Mouse (Mus musculus) liver, postnatal 0 days (tissue): ENCODE results near the gene Calml3.

ENCODE experiments used
- CTCF ChIP-seq: sonication (generic); IDR thresholded peaks from 2 replicates; pipeline ENCODE4 v1.5.1; 2016; ENCODE audit warnings: antibody characterized with exemption, low read depth
- EP300 ChIP-seq: IDR thresholded peaks from 2 replicates; pipeline ENCODE4 v1.6.1; 2016; ENCODE audit warnings: antibody characterized with exemption, low read depth, mild to moderate bottlenecking

DNA sequence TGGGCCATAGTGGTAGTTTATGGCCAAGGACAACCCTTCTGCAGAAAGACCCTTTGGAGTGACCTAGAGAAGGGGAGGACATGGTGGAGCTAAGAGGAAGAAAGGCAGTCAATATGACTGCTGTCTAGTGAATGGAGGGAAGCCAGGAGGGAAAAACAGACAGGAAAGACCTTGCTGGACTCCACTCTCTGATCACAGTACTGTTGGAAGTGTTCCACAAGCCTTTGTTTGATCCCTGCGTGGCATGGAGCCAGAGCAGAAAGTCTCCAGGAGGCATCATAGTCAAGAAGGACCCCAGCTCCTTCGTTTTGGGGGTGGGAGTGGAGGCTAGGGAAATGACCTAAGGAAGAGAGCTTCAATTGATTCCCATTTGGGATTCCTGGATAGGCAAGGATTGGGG, 1.0 kb upstream of the Calml3 start:
- TF ChIP-seq CTCF (no peak), EP300 (no peak)
